Mouse (Mus musculus): Measurements from ENCODE around the gene Gm45717. TPM values are rescaled to one million over a fixed set of nuclear protein-coding genes. Genes with fewer than 3 reads are reported as not detected.

Gene Gm45717
- total and polyA plus RNA-seq, 2 experiments from 2014 or later = not detected

DNA sequence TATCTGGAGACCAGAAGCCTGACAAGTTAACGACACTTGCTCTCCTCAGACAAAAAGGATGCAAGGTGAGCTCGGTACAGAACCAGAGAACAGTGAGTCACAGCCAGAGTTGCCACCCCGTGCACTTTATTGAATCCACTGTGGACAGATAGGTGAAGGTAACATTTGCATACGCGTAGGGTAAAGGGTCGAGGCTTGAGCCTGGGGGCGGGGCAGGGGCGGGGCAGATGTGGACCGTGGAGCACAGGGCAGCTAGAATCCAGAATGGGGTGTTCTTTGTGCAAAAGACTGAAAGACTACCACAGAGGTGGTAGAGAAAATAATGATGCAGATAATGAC, 1.0 kb downstream of the Gm45717 start:
- no peaks in the 10 kb centered on the region for H3K4me1 ChIP-seq (ENCODE audit: insufficient read depth)
- 15% methylated on average over 9 of the region's 9 CpGs for WGBS
- H3K4me3 ChIP-seq (ENCODE audit: low read depth, low read length) = peak overlapping the region; percentile 29; the same call in 1 of the 2 replicates
- no peak overlapping the region for H3K9ac ChIP-seq
- peak overlapping the region; percentile 47 for H3K4me2 ChIP-seq (ENCODE audit: low read depth)
- TF ChIP-seq CTCF (IDR thresholded peaks at IDR 0.05; ENCODE audit: low read depth) = no peak
- DNase-seq = no peak
- no peak overlapping the region for H3K27ac ChIP-seq (ENCODE audit: low read depth, low read length)
- H3K27me3 ChIP-seq (ENCODE audit: insufficient read depth, low read length) = no peaks in the 10 kb centered on the region
- no peak for ATAC-seq
- no peaks in the 10 kb centered on the region for H3K36me3 ChIP-seq (ENCODE audit: insufficient read depth)
- H3K9me3 ChIP-seq (ENCODE audit: low read length) = no peaks in the 10 kb centered on the region

DNA sequence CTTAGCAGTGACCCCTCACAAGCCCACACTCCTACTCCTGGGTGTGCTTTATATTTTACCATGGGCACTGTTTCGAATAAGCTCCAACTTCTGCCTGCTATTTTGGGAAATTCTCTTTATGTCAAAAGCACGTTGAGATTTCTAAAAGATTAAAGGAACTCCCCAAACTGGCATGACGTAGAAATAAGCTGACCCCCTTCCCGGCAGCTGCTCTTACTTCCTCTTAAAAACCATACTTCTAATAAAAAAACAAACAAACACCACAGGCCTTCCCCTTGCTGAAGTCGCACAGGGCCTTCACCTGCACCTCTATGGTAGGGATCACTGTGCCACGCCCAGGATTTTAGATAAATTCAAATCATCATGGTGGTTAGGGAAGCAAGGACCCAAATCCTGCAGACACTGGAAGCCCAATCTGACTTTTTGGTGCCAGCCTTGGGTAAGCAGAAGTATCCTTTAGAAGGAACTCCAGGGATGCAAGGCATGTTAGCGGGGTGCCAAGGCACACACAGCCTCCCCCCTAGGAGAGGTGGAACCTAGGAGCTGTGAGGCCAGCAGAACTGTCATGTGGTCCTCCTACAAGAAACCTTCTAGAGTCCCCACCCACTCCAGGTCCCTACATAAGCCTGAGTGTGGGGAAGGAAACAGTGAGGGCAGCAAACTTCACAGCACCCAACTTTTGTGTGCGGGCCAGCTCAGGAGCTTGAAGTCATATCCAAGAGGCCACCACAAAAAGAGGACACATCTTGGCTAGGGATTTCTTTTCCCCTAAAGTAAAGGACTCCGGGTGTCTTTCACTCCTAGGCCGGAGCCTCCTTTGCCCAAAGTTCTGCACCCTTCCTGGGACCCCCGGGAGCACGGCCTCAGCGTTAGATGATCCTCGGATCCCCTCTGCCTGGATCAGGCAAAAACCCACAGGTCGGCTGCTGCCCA, 1.7 kb downstream of the Gm45717 start:
- Histone ChIP-seq H3K9ac (no peak overlapping the region), H3K9me3 (ENCODE audit: low read length) (no peaks in the 10 kb centered on the region), H3K27ac (ENCODE audit: low read depth, low read length) (no peak overlapping the region), H3K36me3 (ENCODE audit: insufficient read depth) (no peaks in the 10 kb centered on the region), H3K4me1 (ENCODE audit: insufficient read depth) (no peaks in the 10 kb centered on the region), H3K4me2 (ENCODE audit: low read depth) (peak overlapping the region; percentile 47), H3K27me3 (ENCODE audit: insufficient read depth, low read length) (no peaks in the 10 kb centered on the region), H3K4me3 (ENCODE audit: low read depth, low read length) (no peak overlapping the region)
- TF ChIP-seq CTCF (IDR thresholded peaks at IDR 0.05; ENCODE audit: low read depth) = no peak
- ATAC-seq (no peak), DNase-seq (no peak)
- WGBS = 65% methylated on average over 15 of the region's 15 CpGs

DNA sequence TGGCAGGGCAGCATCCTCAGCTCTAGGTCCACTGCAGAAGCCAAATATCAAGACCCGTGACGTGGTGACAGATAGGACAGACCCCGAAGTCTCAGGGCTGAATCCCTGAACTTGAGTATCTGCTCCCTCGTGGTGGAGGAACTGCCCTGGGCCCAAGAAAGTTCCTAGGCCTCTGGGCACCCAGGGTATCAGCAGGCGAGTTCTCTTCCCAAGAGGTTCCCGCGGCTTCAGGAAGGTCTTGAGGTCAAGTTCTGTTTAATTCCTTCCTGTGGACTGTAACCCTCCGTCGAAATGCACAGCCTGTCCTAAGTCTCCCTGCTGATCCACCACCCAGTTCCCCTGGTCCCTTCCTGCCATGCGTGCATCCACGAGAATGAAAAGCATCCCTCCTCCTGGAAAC, 2.6 kb downstream of the Gm45717 start:
- DNase-seq (no peak), ATAC-seq (no peak)
- H3K9me3 ChIP-seq (ENCODE audit: low read length) = no peaks in the 10 kb centered on the region
- TF ChIP-seq CTCF (IDR thresholded peaks at IDR 0.05; ENCODE audit: low read depth) = no peak
- H3K4me2 ChIP-seq (ENCODE audit: low read depth) = no peak overlapping the region
- H3K9ac ChIP-seq = no peak overlapping the region
- no peaks in the 10 kb centered on the region for H3K36me3 ChIP-seq (ENCODE audit: insufficient read depth)
- H3K27me3 ChIP-seq (ENCODE audit: insufficient read depth, low read length) = no peaks in the 10 kb centered on the region
- H3K27ac ChIP-seq (ENCODE audit: low read depth, low read length) = no peak overlapping the region
- 85% methylated on average over 11 of the region's 11 CpGs for WGBS
- H3K4me3 ChIP-seq (ENCODE audit: low read depth, low read length) = no peak overlapping the region
- no peaks in the 10 kb centered on the region for H3K4me1 ChIP-seq (ENCODE audit: insufficient read depth)

DNA sequence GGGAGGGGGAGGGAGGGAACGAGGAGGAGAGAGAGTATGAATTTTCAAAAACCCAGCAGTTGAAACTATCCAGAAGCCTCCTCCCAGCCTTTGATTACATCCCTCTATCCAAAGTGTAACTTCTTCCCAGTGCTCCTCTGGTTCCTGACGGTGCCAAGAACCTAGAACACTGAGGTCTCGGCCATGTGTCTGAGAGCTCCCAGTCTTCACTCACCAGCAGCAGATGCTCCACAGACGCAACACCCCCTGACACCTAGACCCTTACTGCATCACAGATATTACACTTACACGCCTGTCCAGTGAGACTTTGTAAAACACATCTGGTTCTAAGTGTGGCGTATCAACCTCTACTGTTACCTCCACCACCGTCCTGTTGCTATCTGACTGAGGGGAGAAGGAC, 3.3 kb downstream of the Gm45717 start:
- WGBS = 86% methylated on average over 7 of the region's 7 CpGs
- H3K4me3 ChIP-seq (ENCODE audit: low read depth, low read length) = no peak overlapping the region
- H3K36me3 ChIP-seq (ENCODE audit: insufficient read depth) = no peaks in the 10 kb centered on the region
- DNase-seq (no peak), ATAC-seq (no peak)
- H3K9ac ChIP-seq = no peak overlapping the region
- H3K9me3 ChIP-seq (ENCODE audit: low read length) = no peaks in the 10 kb centered on the region
- H3K27me3 ChIP-seq (ENCODE audit: insufficient read depth, low read length) = no peaks in the 10 kb centered on the region
- no peak for TF ChIP-seq CTCF (IDR thresholded peaks at IDR 0.05; ENCODE audit: low read depth)
- no peak overlapping the region for H3K4me2 ChIP-seq (ENCODE audit: low read depth)
- no peaks in the 10 kb centered on the region for H3K4me1 ChIP-seq (ENCODE audit: insufficient read depth)
- no peak overlapping the region for H3K27ac ChIP-seq (ENCODE audit: low read depth, low read length)

DNA sequence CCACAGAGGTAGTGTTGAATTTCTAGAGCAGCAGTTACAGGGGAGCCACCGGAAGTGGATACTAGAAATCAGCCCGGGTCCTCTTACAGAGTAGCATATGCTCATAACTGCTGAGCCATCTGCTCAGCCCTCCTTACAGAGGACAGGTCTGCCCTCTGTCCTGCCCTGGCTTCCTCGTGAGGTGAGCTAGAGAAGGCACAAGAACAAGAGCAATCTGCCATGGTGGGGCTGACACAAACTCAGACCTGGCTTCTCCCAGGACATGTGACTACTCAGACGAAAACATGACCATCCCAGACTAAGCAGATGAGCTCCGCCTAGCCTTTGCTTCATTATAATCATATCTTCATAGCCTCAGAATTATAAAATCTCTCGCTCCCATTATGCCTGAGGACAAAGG, 4.0 kb downstream of the Gm45717 start:
- 83% methylated on average over 6 of the region's 6 CpGs for WGBS
- Histone ChIP-seq H3K4me3 (ENCODE audit: low read depth, low read length) (no peak overlapping the region), H3K27ac (ENCODE audit: low read depth, low read length) (no peak overlapping the region), H3K4me2 (ENCODE audit: low read depth) (no peak overlapping the region), H3K36me3 (ENCODE audit: insufficient read depth) (no peaks in the 10 kb centered on the region), H3K27me3 (ENCODE audit: insufficient read depth, low read length) (no peaks in the 10 kb centered on the region), H3K4me1 (ENCODE audit: insufficient read depth) (no peaks in the 10 kb centered on the region), H3K9ac (no peak overlapping the region), H3K9me3 (ENCODE audit: low read length) (no peaks in the 10 kb centered on the region)
- ATAC-seq (no peak), DNase-seq (no peak)
- no peak for TF ChIP-seq CTCF (IDR thresholded peaks at IDR 0.05; ENCODE audit: low read depth)

DNA sequence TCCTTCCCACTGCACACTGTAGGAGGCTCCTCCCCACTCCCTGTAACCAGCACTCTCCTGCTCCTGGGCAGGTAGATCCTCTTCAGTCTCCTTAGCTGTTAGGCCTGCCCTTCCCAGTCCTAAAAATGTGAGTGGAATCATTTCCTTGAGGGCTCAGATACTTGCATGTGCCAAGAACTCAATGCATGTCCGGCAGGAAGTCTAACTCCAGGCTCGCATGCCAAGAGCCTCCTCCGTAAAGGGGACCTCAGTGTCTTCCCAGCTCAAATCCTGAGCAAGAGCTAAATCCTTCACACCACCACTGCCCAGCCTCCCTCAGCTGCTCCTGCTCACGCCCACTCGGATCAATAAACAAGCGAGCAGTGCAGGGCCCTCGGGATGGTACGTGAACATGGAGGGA, 4.7 kb downstream of the Gm45717 start:
- H3K27me3 ChIP-seq (ENCODE audit: insufficient read depth, low read length) = no peaks in the 10 kb centered on the region
- H3K27ac ChIP-seq (ENCODE audit: low read depth, low read length) = no peak overlapping the region
- no peak overlapping the region for H3K9ac ChIP-seq
- DNase-seq (no peak), ATAC-seq (no peak)
- 68% methylated on average over 8 of the region's 8 CpGs for WGBS
- no peaks in the 10 kb centered on the region for H3K4me1 ChIP-seq (ENCODE audit: insufficient read depth)
- no peak overlapping the region for H3K4me2 ChIP-seq (ENCODE audit: low read depth)
- no peak overlapping the region for H3K4me3 ChIP-seq (ENCODE audit: low read depth, low read length)
- no peak for TF ChIP-seq CTCF (IDR thresholded peaks at IDR 0.05; ENCODE audit: low read depth)
- H3K9me3 ChIP-seq (ENCODE audit: low read length) = no peaks in the 10 kb centered on the region
- H3K36me3 ChIP-seq (ENCODE audit: insufficient read depth) = no peaks in the 10 kb centered on the region

DNA sequence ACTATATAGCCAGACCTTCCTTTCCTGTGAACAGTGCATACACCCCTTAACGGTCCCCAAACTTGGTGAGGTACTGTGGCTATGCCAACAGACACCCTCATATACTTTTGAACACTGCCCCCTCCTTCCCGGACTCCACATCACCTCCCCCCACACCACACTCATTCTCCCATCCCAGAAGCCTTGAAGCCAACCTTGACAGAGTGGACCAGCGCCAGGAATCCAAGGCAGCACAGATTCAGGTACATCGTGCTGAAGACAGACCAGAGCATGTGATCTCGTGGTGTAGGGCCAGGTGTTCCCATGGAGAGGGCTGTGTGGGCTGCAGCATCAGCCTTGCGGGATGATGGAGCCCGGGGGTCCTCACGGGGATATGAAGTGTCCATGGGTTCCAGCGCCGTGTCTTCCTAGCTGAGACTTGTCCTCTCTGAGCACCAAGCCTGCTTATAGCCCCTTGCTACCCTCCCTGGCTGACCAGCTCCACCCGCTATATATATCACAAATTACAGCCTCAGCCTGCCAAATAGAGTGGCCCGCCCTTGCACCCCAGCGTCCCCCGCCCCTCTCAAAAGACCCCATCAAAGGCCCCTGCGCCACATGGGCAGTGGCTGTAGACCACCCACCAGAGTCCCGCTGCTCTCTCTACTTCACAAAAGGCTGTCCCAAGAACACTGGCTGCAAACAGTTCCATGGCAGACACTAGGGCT, 5.8 kb downstream of the Gm45717 start, which contains the start of gene Ifitm5:
TSS of gene Ifitm5 (minus strand) at position 468 of the 707 bp plus-strand sequence.
- no peak for DNase-seq
- Histone ChIP-seq H3K4me1 (ENCODE audit: insufficient read depth) (no peaks in the 10 kb centered on the region), H3K9me3 (ENCODE audit: low read length) (no peaks in the 10 kb centered on the region), H3K27me3 (ENCODE audit: insufficient read depth, low read length) (no peaks in the 10 kb centered on the region), H3K27ac (ENCODE audit: low read depth, low read length) (no peak within 1 kb of the TSS), H3K4me2 (ENCODE audit: low read depth) (no peak within 1 kb of the TSS), H3K4me3 (ENCODE audit: low read depth, low read length) (no peak within 1 kb of the TSS), H3K36me3 (ENCODE audit: insufficient read depth) (no peaks in the 10 kb centered on the region), H3K9ac (no peak within 1 kb of the TSS)
- WGBS = 67% methylated on average over 16 of the region's 16 CpGs
- no peak for TF ChIP-seq CTCF (IDR thresholded peaks at IDR 0.05; ENCODE audit: low read depth)
- no peak for ATAC-seq

Measured in forebrain, postnatal 0 days (tissue).